Mouse (Mus musculus): Measurements from ENCODE around the gene Rars. TPM values are rescaled to one million over a fixed set of nuclear protein-coding genes. Genes with fewer than 3 reads are reported as not detected.
"Not testable (repeated sequence)": the region's sequence is repeated elsewhere in the genome, so short reads cannot be mapped to it uniquely, and the experiment has no call there.

The Rars gene
- polyA plus RNA-seq, 1 experiment = 49.7 TPM

- peak; percentile 66 for DNase-seq (ENCODE audit: low spot score)
These were observed 4.3 kb upstream of the Rars start for GRCm38 (mm10) chr11:35838345-35839338.

GRCm38 (mm10) chr11:35837156-35838126 lies 3.1 kb upstream of the Rars start:
- no peak for DNase-seq (ENCODE audit: low spot score)

- DNase-seq (ENCODE audit: low spot score) = no peak
These were observed 1.0 kb downstream of the Rars start for GRCm38 (mm10) chr11:35833270-35833669.

GRCm38 (mm10) chr11:35832139-35832538 lies 2.2 kb downstream of the Rars start:
- no peak for DNase-seq (ENCODE audit: low spot score)

- no peak for DNase-seq (ENCODE audit: low spot score)
These were observed 6.6 kb downstream of the Rars start for GRCm38 (mm10) chr11:35827714-35828113.

GRCm38 (mm10) chr11:35816316-35816715 lies 18.0 kb downstream of the Rars start:
- no peak for DNase-seq (ENCODE audit: low spot score)

- DNase-seq (ENCODE audit: low spot score) = no peak
These were observed 22.8 kb downstream of the Rars start for GRCm38 (mm10) chr11:35811458-35811857.

GRCm38 (mm10) chr11:35801332-35801731 lies 33.0 kb downstream of the Rars start:
- DNase-seq (ENCODE audit: low spot score) = no peak

GRCm38 (mm10) chr11:35798874-35799273 lies 35.4 kb downstream of the Rars start, which contains the start of gene Fbll1:
Gene Fbll1 (minus strand): TSS chr11:35798884.
- DNase-seq (ENCODE audit: low spot score) = no peak

GRCm38 (mm10) chr11:35798495-35798820 lies 35.8 kb downstream of the Rars start:
- no peak for DNase-seq (ENCODE audit: low spot score)

GRCm38 (mm10) chr11:35797751-35798494 lies 36.4 kb downstream of the Rars start:
- no peak for DNase-seq (ENCODE audit: low spot score)

GRCm38 (mm10) chr11:35792800-35793199 lies 41.5 kb downstream of the Rars start:
- DNase-seq (ENCODE audit: low spot score) = not testable (repeated sequence)

- no peak for DNase-seq (ENCODE audit: low spot score)
These were observed 45.9 kb downstream of the Rars start for GRCm38 (mm10) chr11:35788443-35788842.

- DNase-seq (ENCODE audit: low spot score) = no peak
These were observed 49.8 kb downstream of the Rars start for GRCm38 (mm10) chr11:35784537-35784936.

GRCm38 (mm10) chr11:35784002-35784401 lies 50.3 kb downstream of the Rars start:
- DNase-seq (ENCODE audit: low spot score) = no peak

- DNase-seq (ENCODE audit: low spot score) = no peak
These were observed 51.3 kb downstream of the Rars start for GRCm38 (mm10) chr11:35783038-35783437.

- DNase-seq (ENCODE audit: low spot score) = no peak
These were observed 51.9 kb downstream of the Rars start for GRCm38 (mm10) chr11:35782444-35782843.

GRCm38 (mm10) chr11:35780336-35780735 lies 54.0 kb downstream of the Rars start:
- DNase-seq (ENCODE audit: low spot score) = no peak

- no peak for DNase-seq (ENCODE audit: low spot score)
These were observed 57.9 kb downstream of the Rars start for GRCm38 (mm10) chr11:35776452-35776851.

GRCm38 (mm10) chr11:35775606-35776005 lies 58.7 kb downstream of the Rars start:
- no peak for DNase-seq (ENCODE audit: low spot score)

- no peak for DNase-seq (ENCODE audit: low spot score)
These were observed 63.4 kb downstream of the Rars start for GRCm38 (mm10) chr11:35770741-35771504.
